Mouse (Mus musculus) erythroblast, embryonic 14.5 days (primary cell): ENCODE results near the gene Dnajc22.

Source experiments
- GATA1 ChIP-seq: IDR thresholded peaks from 2 replicates; pipeline ENCODE4 v1.6.1; 2012; ENCODE audit warnings: low read length, inconsistent platforms, mixed read lengths
- TAL1 ChIP-seq: IDR thresholded peaks from 3 replicates; pipeline ENCODE4 v1.6.1; 2012; ENCODE audit warnings: low read length, inconsistent platforms, mixed read lengths

GRCm38 (mm10) chr15:99092870-99093269, at the start of gene Dnajc22:
- TF ChIP-seq GATA1 (no peak), TAL1 (no peak)
